Mouse (Mus musculus): ENCODE measurements around the gene Cpe.

DNA sequence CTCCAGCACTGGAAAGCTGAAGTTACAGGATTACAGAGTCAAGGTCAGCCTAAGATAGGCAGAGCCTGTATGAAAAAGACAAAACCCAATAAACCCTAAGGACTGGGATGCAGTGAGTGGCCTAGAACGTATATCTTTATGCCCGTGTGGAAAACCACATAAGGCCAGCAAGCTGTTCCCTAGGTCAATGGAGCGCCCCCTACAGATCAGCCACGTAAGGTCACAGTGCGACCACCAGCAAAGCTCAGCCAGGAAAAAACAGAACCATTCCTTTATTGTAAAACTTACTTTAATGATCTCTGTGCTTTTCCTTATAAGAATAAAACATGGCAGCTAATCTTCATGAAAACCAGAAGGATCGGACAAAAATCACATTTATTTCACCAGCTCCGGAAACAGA is 25.0 kb upstream of the Cpe start:
- no peak for TF ChIP-seq CTCF (IDR thresholded peaks at IDR 0.05; ENCODE audit: low read depth)
- TF ChIP-seq EP300 (IDR thresholded peaks at IDR 0.05; ENCODE audit: low read depth), result no peak

Measured in heart, postnatal 0 days (tissue).